In the genomic region with DNA sequence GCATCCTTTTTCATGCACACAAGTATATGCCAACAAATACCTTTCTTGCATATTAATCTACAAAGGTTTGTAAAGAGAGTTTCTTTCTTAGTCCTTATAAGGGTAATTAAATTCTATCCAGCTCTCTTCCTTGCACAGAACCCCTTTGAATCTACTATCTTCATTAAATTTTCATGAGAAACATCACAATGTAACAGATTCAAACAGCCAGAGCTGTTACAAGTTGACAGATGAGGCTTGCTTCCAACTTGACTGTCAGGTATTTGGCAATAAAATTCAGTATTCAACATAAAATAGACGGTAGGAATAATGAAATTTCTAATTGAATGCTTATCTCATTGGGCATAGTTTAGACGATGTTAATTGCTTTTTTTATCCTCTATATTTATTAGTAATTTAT, we compare ENCODE assay signal across 19 mouse cellular contexts.
DNase-seq lines count a peak whose midpoint lies in the region; ATAC-seq and TF ChIP-seq lines count a peak whose summit lies in the region.
"Had no signal": no experiment of that assay in that cellular context is flagged by ENCODE, and none has a peak within 500 bp of the region (broad histone marks: within the 10 kb centered on the region; RNA-seq: fewer than 3 reads in every experiment).

No protein-coding gene starts in this region.

- no peak overlapping the region for H3K9ac ChIP-seq in forebrain, embryonic 14.5 days (ENCODE audit: low read length)
- H3K9ac ChIP-seq in forebrain, embryonic 12.5 days = no peak overlapping the region
- no peak overlapping the region for H3K9ac ChIP-seq in midbrain, embryonic 14.5 days (replicated peaks; ENCODE audit: low read length)
- H3K9ac ChIP-seq in forebrain, embryonic 16.5 days (replicated peaks; ENCODE audit: low read depth, low read length) = no peak overlapping the region
- no peak overlapping the region for H3K9ac ChIP-seq in heart, adult 2 months (ENCODE audit: low read depth, low read length)
- H3K9ac ChIP-seq: embryonic facial prominence, embryonic 15.5 days; hindbrain, embryonic 13.5 days had no signal

- no peaks in the 10 kb centered on the region for H3K9me3 ChIP-seq in forebrain, embryonic 14.5 days (replicated peaks; ENCODE audit: control insufficient read depth, low read length)
- no peaks in the 10 kb centered on the region for H3K9me3 ChIP-seq in forebrain, embryonic 12.5 days
- no peaks in the 10 kb centered on the region for H3K9me3 ChIP-seq in midbrain, embryonic 14.5 days (ENCODE audit: control insufficient read depth, low read length)
- H3K9me3 ChIP-seq in midbrain, embryonic 10.5 days (replicated peaks) = no peaks in the 10 kb centered on the region
- H3K9me3 ChIP-seq in forebrain, embryonic 16.5 days (ENCODE audit: control insufficient read depth, low read length) = no peaks in the 10 kb centered on the region
- H3K9me3 ChIP-seq: embryonic facial prominence, embryonic 15.5 days; heart, embryonic 10.5 days; hindbrain, embryonic 13.5 days had no signal

- no peak overlapping the region for H3K4me2 ChIP-seq in forebrain, embryonic 14.5 days (ENCODE audit: low read length)
- H3K4me2 ChIP-seq in forebrain, embryonic 12.5 days = no peak overlapping the region
- H3K4me2 ChIP-seq in midbrain, embryonic 14.5 days (ENCODE audit: low read length) = no peak overlapping the region
- no peak overlapping the region for H3K4me2 ChIP-seq in forebrain, embryonic 16.5 days (ENCODE audit: low read length)
- H3K4me2 ChIP-seq: embryonic facial prominence, embryonic 15.5 days; hindbrain, embryonic 13.5 days had no signal

- H3K27me3 ChIP-seq in forebrain, embryonic 14.5 days (replicated peaks; ENCODE audit: control insufficient read depth, insufficient read depth, low read length) = no peaks in the 10 kb centered on the region
- H3K27me3 ChIP-seq in forebrain, embryonic 12.5 days = no peaks in the 10 kb centered on the region
- no peaks in the 10 kb centered on the region for H3K27me3 ChIP-seq in midbrain, embryonic 14.5 days (ENCODE audit: control insufficient read depth, insufficient read depth, low read length)
- no peaks in the 10 kb centered on the region for H3K27me3 ChIP-seq in midbrain, embryonic 10.5 days (ENCODE audit: low read depth, poor library complexity, severe bottlenecking)
- H3K27me3 ChIP-seq in forebrain, embryonic 16.5 days (replicated peaks; ENCODE audit: control insufficient read depth, insufficient read depth, low read length) = no peaks in the 10 kb centered on the region
- H3K27me3 ChIP-seq in heart, adult 2 months (ENCODE audit: control insufficient read depth, insufficient read depth, low read length) = no peaks in the 10 kb centered on the region
- H3K27me3 ChIP-seq: embryonic facial prominence, embryonic 15.5 days; hindbrain, embryonic 13.5 days had no signal

- WGBS in forebrain, embryonic 14.5 days = 17% methylated on average over 2 of the region's 2 CpGs
- WGBS in forebrain, embryonic 12.5 days = 62% methylated on average over 2 of the region's 2 CpGs
- 27% methylated on average over 2 of the region's 2 CpGs for WGBS in midbrain, embryonic 14.5 days
- 81% methylated on average over 2 of the region's 2 CpGs for WGBS in midbrain, embryonic 10.5 days
- 20% methylated on average over 2 of the region's 2 CpGs for whole genome bisulfite sequencing in forebrain, embryonic 16.5 days
- 67% methylated on average over 2 of the region's 2 CpGs for WGBS in heart, adult 2 months

- no peak for TF ChIP-seq EP300 in heart, adult 2 months (IDR thresholded peaks at IDR 0.05; ENCODE audit: insufficient read depth, low read depth, low read length)

- H3K4me1 ChIP-seq in forebrain, embryonic 14.5 days (ENCODE audit: control insufficient read depth, insufficient read depth, low read length) = peaks cover 3% of the 10 kb centered on the region; the same call in 1 of the 2 replicates
- no peaks in the 10 kb centered on the region for H3K4me1 ChIP-seq in forebrain, embryonic 12.5 days
- H3K4me1 ChIP-seq in midbrain, embryonic 14.5 days (ENCODE audit: control insufficient read depth, insufficient read depth, low read length) = no peaks in the 10 kb centered on the region
- peaks cover 5% of the 10 kb centered on the region; the same call in 1 of the 2 replicates for H3K4me1 ChIP-seq in midbrain, embryonic 10.5 days
- peaks cover 5% of the 10 kb centered on the region for H3K4me1 ChIP-seq in forebrain, embryonic 16.5 days (replicated peaks; ENCODE audit: control insufficient read depth, insufficient read depth, low read length)
- no peaks in the 10 kb centered on the region for H3K4me1 ChIP-seq in heart, adult 2 months (ENCODE audit: control insufficient read depth, insufficient read depth, low read length)
- H3K4me1 ChIP-seq: embryonic facial prominence, embryonic 15.5 days; heart, embryonic 10.5 days had no signal

- H3K4me3 ChIP-seq in forebrain, embryonic 14.5 days (ENCODE audit: low read depth, low read length) = no peak overlapping the region
- no peak overlapping the region for H3K4me3 ChIP-seq in forebrain, embryonic 12.5 days (replicated peaks)
- no peak overlapping the region for H3K4me3 ChIP-seq in midbrain, embryonic 14.5 days (replicated peaks; ENCODE audit: low read depth, low read length)
- H3K4me3 ChIP-seq in midbrain, embryonic 10.5 days = no peak overlapping the region
- no peak overlapping the region for H3K4me3 ChIP-seq in forebrain, embryonic 16.5 days (replicated peaks; ENCODE audit: low read length)
- no peak overlapping the region for H3K4me3 ChIP-seq in heart, adult 2 months
- H3K4me3 ChIP-seq: embryonic facial prominence, embryonic 15.5 days; erythroblast, embryonic 14.5 days; heart, embryonic 10.5 days; hindbrain, embryonic 13.5 days had no signal

- no peaks in the 10 kb centered on the region for H3K36me3 ChIP-seq in forebrain, embryonic 14.5 days (ENCODE audit: control insufficient read depth, insufficient read depth, low read length)
- no peaks in the 10 kb centered on the region for H3K36me3 ChIP-seq in forebrain, embryonic 12.5 days (replicated peaks)
- H3K36me3 ChIP-seq in midbrain, embryonic 14.5 days (ENCODE audit: control insufficient read depth, insufficient read depth, low read length) = no peaks in the 10 kb centered on the region
- no peaks in the 10 kb centered on the region for H3K36me3 ChIP-seq in midbrain, embryonic 10.5 days
- H3K36me3 ChIP-seq in forebrain, embryonic 16.5 days (ENCODE audit: control insufficient read depth, insufficient read depth) = no peaks in the 10 kb centered on the region
- no peaks in the 10 kb centered on the region for H3K36me3 ChIP-seq in heart, adult 2 months (ENCODE audit: control insufficient read depth, insufficient read depth, low read length)
- H3K36me3 ChIP-seq: heart, embryonic 10.5 days; hindbrain, embryonic 13.5 days had no signal

- H3K27ac ChIP-seq in forebrain, embryonic 14.5 days (ENCODE audit: low read depth, low read length) = no peak overlapping the region
- no peak overlapping the region for H3K27ac ChIP-seq in forebrain, embryonic 12.5 days
- no peak overlapping the region for H3K27ac ChIP-seq in midbrain, embryonic 14.5 days (replicated peaks; ENCODE audit: low read depth, low read length)
- H3K27ac ChIP-seq in midbrain, embryonic 10.5 days (replicated peaks) = no peak overlapping the region
- no peak overlapping the region for H3K27ac ChIP-seq in forebrain, embryonic 16.5 days (ENCODE audit: low read length)
- no peak overlapping the region for H3K27ac ChIP-seq in heart, adult 2 months
- H3K27ac ChIP-seq: embryonic facial prominence, embryonic 15.5 days; heart, embryonic 10.5 days; hindbrain, embryonic 13.5 days; hindbrain, postnatal 0 days had no signal

- no peak for TF ChIP-seq POLR2A in heart, adult 2 months (IDR thresholded peaks at IDR 0.05; ENCODE audit: insufficient read depth, low read depth, low read length)

- no peaks in the 10 kb centered on the region for H3K79me2 ChIP-seq in heart, adult 2 months (replicated peaks; ENCODE audit: control insufficient read depth, insufficient read depth, low read length)

- intact Hi-C loops in heart, adult 2 months (cut with DNase I) = no loop called here

- DNase-seq in forebrain, embryonic 14.5 days (ENCODE audit: low spot score) = peak; percentile 76
- peak; percentile 39 for DNase-seq in midbrain, embryonic 14.5 days
- no peak for DNase-seq in midbrain, embryonic 10.5 days (ENCODE audit: low spot score)
- DNase-seq in cerebellum, adult 18-20 months = no peak
- no peak for DNase-seq in heart, adult 2 months
- DNase-seq: adrenal gland, postnatal 10 days; cerebellum, adult 8-10 months; cerebellum, postnatal 14 days; embryo, embryonic 11 days; gastrocnemius, postnatal 36 days; heart, adult 11 months; heart, postnatal 10 days had no signal

- TF ChIP-seq CTCF in heart, adult 2 months (IDR thresholded peaks at IDR 0.05) = no peak

- ATAC-seq in forebrain, embryonic 14.5 days = peak; percentile 82
- ATAC-seq in forebrain, embryonic 12.5 days (ENCODE audit: low FRiP score) = no peak
- ATAC-seq in midbrain, embryonic 14.5 days (ENCODE audit: low FRiP score, low TSS enrichment) = peak; percentile 46; the same call in 1 of the 2 replicates
- peak; percentile 79 for ATAC-seq in forebrain, embryonic 16.5 days
- ATAC-seq: hindbrain, postnatal 0 days had no signal

Comparison
In these comparisons a context has a peak if more than half of its experiments do, and no peak if none do; other contexts are left out.
1. DNase-seq: peak in forebrain, embryonic 14.5 days (single experiment) and midbrain, embryonic 14.5 days (single experiment); none in midbrain, embryonic 10.5 days (single experiment), cerebellum, adult 18-20 months (0 of 2) and heart, adult 2 months (0 of 2).